Mouse (Mus musculus): ENCODE measurements around the gene Dnaaf5.

DNA sequence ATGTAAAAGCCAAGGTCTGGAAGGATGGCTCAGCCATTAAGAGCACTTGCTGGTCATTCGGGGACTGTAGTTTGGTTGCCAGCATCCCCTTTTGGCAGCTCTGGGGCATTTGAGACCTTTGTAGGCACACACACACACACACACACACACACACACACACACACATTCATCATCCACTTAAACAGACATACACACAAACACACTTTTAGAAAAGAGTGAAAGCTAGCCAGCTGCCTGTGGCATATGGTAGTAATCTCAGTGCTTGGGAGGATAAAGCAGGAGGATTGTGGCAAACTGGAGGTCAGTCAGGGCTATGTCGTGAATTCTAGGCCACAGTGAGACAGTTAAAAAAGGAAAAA is 49.6 kb downstream of the Dnaaf5 start:
- TF ChIP-seq GATA1 (IDR thresholded peaks at IDR 0.05; ENCODE audit: borderline replicate concordance, low read length) (no peak), FLI1 (IDR thresholded peaks at IDR 0.05; ENCODE audit: low read length) (no peak)

Data from megakaryocyte, embryonic 14.5 days (primary cell).